Mouse (Mus musculus): ENCODE data around the gene Atp8b5. TPM values are rescaled to one million over a fixed set of nuclear protein-coding genes. Genes with fewer than 3 reads are reported as not detected.
A peak's percentile ranks its signal among the peaks of the same experiment; 100 is the strongest.

The Atp8b5 gene
- polyA plus RNA-seq (2015; fragmentation: Nextera tagmentation; extraction: Ambion mirVana): 0.09 and 0.12 TPM in 2 replicates

- 2% methylated on average over 19 of the region's 19 CpGs for WGBS (ENCODE audit: insufficient replicate concordance)
- Histone ChIP-seq H3K4me2 (peak within 1 kb of the TSS; percentile 54), H3K36me3 (no peaks in the 10 kb centered on the region), H3K4me3 (replicated peaks) (peak within 1 kb of the TSS; percentile 16; the same call in 1 of the 2 replicates), H3K27me3 (no peaks in the 10 kb centered on the region), H3K9me3 (replicated peaks) (no peaks in the 10 kb centered on the region), H3K9ac (no peak within 1 kb of the TSS), H3K4me1 (replicated peaks) (no peaks in the 10 kb centered on the region; the same call in none of the 2 replicates), H3K27ac (no peak within 1 kb of the TSS)
- ATAC-seq (ENCODE audit: low read depth): peak; percentile 62
- peak; percentile 60 for DNase-seq
Measured at GRCm38 (mm10) chr4:43266623-43267322, at the start of gene Atp8b5. Gene Atp8b5, plus strand, starts transcription at chr4:43267159.

- ATAC-seq (ENCODE audit: low read depth) (no peak), DNase-seq (no peak)
- Histone ChIP-seq H3K9ac (no peak overlapping the region), H3K4me1 (replicated peaks) (no peaks in the 10 kb centered on the region), H3K4me2 (no peak overlapping the region), H3K27ac (no peak overlapping the region), H3K27me3 (no peaks in the 10 kb centered on the region), H3K4me3 (replicated peaks) (no peak overlapping the region), H3K9me3 (replicated peaks) (no peaks in the 10 kb centered on the region), H3K36me3 (no peaks in the 10 kb centered on the region)
- 70% methylated on average over 1 of the region's 1 CpGs for WGBS (ENCODE audit: insufficient replicate concordance)
Measured at GRCm38 (mm10) chr4:43217997-43218396, 49.0 kb upstream of the Atp8b5 start.

- Histone ChIP-seq H3K4me1 (replicated peaks) (no peaks in the 10 kb centered on the region; the same call in 1 of the 2 replicates), H3K27me3 (no peaks in the 10 kb centered on the region), H3K9ac (no peak overlapping the region), H3K36me3 (no peaks in the 10 kb centered on the region), H3K27ac (no peak overlapping the region), H3K4me3 (replicated peaks) (no peak overlapping the region), H3K9me3 (replicated peaks) (no peaks in the 10 kb centered on the region), H3K4me2 (no peak overlapping the region)
- no peak for ATAC-seq (ENCODE audit: low read depth)
- 36% methylated on average over 3 of the region's 3 CpGs for WGBS (ENCODE audit: insufficient replicate concordance)
- DNase-seq: no peak
Measured at GRCm38 (mm10) chr4:43231821-43232220, 35.1 kb upstream of the Atp8b5 start.

- Histone ChIP-seq H3K4me3 (replicated peaks) (no peak overlapping the region), H3K27ac (no peak overlapping the region), H3K9ac (no peak overlapping the region), H3K4me1 (replicated peaks) (no peaks in the 10 kb centered on the region; the same call in 1 of the 2 replicates), H3K27me3 (no peaks in the 10 kb centered on the region), H3K9me3 (replicated peaks) (no peaks in the 10 kb centered on the region), H3K36me3 (no peaks in the 10 kb centered on the region), H3K4me2 (no peak overlapping the region)
- DNase-seq: no peak
- 50% methylated on average over 1 of the region's 1 CpGs for WGBS (ENCODE audit: insufficient replicate concordance)
- ATAC-seq (ENCODE audit: low read depth): no peak
Measured at GRCm38 (mm10) chr4:43232985-43233384, 34.0 kb upstream of the Atp8b5 start.

GRCm38 (mm10) chr4:43233489-43233888 lies 33.5 kb upstream of the Atp8b5 start:
- H3K4me2 ChIP-seq: no peak overlapping the region
- ATAC-seq (ENCODE audit: low read depth): no peak
- WGBS (ENCODE audit: insufficient replicate concordance): 66% methylated on average over 6 of the region's 6 CpGs

GRCm38 (mm10) chr4:43236898-43237297 lies 30.1 kb upstream of the Atp8b5 start:
- H3K27ac ChIP-seq: no peak overlapping the region
- H3K9me3 ChIP-seq (replicated peaks): no peaks in the 10 kb centered on the region
- no peaks in the 10 kb centered on the region for H3K36me3 ChIP-seq
- H3K4me1 ChIP-seq (replicated peaks): no peaks in the 10 kb centered on the region
- WGBS (ENCODE audit: insufficient replicate concordance): 75% methylated on average over 9 of the region's 9 CpGs
- no peak overlapping the region for H3K4me2 ChIP-seq
- no peak overlapping the region for H3K4me3 ChIP-seq (replicated peaks)
- ATAC-seq (ENCODE audit: low read depth): no peak
- H3K9ac ChIP-seq: no peak overlapping the region
- no peaks in the 10 kb centered on the region for H3K27me3 ChIP-seq
- no peak for DNase-seq

More at GRCm38 (mm10) chr4:43233489-43233888, 33.5 kb upstream of the Atp8b5 start:
- H3K36me3 ChIP-seq: no peaks in the 10 kb centered on the region
- no peaks in the 10 kb centered on the region; the same call in 1 of the 2 replicates for H3K4me1 ChIP-seq (replicated peaks)
- H3K27me3 ChIP-seq: no peaks in the 10 kb centered on the region
- H3K9ac ChIP-seq: no peak overlapping the region
- H3K27ac ChIP-seq: no peak overlapping the region
- no peak for DNase-seq
- H3K4me3 ChIP-seq (replicated peaks): no peak overlapping the region
- H3K9me3 ChIP-seq (replicated peaks): no peaks in the 10 kb centered on the region

GRCm38 (mm10) chr4:43240716-43241115 lies 26.2 kb upstream of the Atp8b5 start:
- no peaks in the 10 kb centered on the region for H3K27me3 ChIP-seq
- H3K4me2 ChIP-seq: no peak overlapping the region
- H3K9ac ChIP-seq: no peak overlapping the region
- H3K36me3 ChIP-seq: no peaks in the 10 kb centered on the region
- ATAC-seq (ENCODE audit: low read depth) (no peak), DNase-seq (no peak)
- H3K4me1 ChIP-seq (replicated peaks): no peaks in the 10 kb centered on the region
- no peak overlapping the region for H3K4me3 ChIP-seq (replicated peaks)
- no peaks in the 10 kb centered on the region for H3K9me3 ChIP-seq (replicated peaks)
- H3K27ac ChIP-seq: no peak overlapping the region
- WGBS (ENCODE audit: insufficient replicate concordance): 52% methylated on average over 1 of the region's 1 CpGs

GRCm38 (mm10) chr4:43244022-43244421 lies 22.9 kb upstream of the Atp8b5 start:
- no peak overlapping the region for H3K4me2 ChIP-seq
- ATAC-seq (ENCODE audit: low read depth): no peak
- no peaks in the 10 kb centered on the region for H3K9me3 ChIP-seq (replicated peaks)
- no peak overlapping the region for H3K9ac ChIP-seq
- no peaks in the 10 kb centered on the region for H3K27me3 ChIP-seq
- no peaks in the 10 kb centered on the region for H3K4me1 ChIP-seq (replicated peaks)
- no peak overlapping the region for H3K4me3 ChIP-seq (replicated peaks)
- no peak overlapping the region for H3K27ac ChIP-seq
- DNase-seq: no peak
- WGBS (ENCODE audit: insufficient replicate concordance): 41% methylated on average over 2 of the region's 2 CpGs
- H3K36me3 ChIP-seq: no peaks in the 10 kb centered on the region

- no peak overlapping the region for H3K4me3 ChIP-seq (replicated peaks)
- H3K27ac ChIP-seq: no peak overlapping the region
- no peaks in the 10 kb centered on the region for H3K36me3 ChIP-seq
- WGBS (ENCODE audit: insufficient replicate concordance): 62% methylated on average over 4 of the region's 4 CpGs
- DNase-seq (no peak), ATAC-seq (ENCODE audit: low read depth) (no peak)
- H3K9me3 ChIP-seq (replicated peaks): no peaks in the 10 kb centered on the region
- H3K4me2 ChIP-seq: no peak overlapping the region
- H3K27me3 ChIP-seq: no peaks in the 10 kb centered on the region
- no peaks in the 10 kb centered on the region for H3K4me1 ChIP-seq (replicated peaks)
- no peak overlapping the region for H3K9ac ChIP-seq
Measured at GRCm38 (mm10) chr4:43245776-43246175, 21.2 kb upstream of the Atp8b5 start.

GRCm38 (mm10) chr4:43248026-43248425 lies 18.9 kb upstream of the Atp8b5 start:
- Histone ChIP-seq H3K27ac (no peak overlapping the region), H3K27me3 (no peaks in the 10 kb centered on the region), H3K9ac (no peak overlapping the region), H3K9me3 (replicated peaks) (no peaks in the 10 kb centered on the region), H3K4me1 (replicated peaks) (no peaks in the 10 kb centered on the region), H3K4me3 (replicated peaks) (no peak overlapping the region), H3K4me2 (no peak overlapping the region), H3K36me3 (no peaks in the 10 kb centered on the region)
- DNase-seq (no peak), ATAC-seq (ENCODE audit: low read depth) (no peak)
- WGBS (ENCODE audit: insufficient replicate concordance): 65% methylated on average over 7 of the region's 7 CpGs

- Histone ChIP-seq H3K27me3 (no peaks in the 10 kb centered on the region), H3K9me3 (replicated peaks) (no peaks in the 10 kb centered on the region), H3K4me1 (replicated peaks) (no peaks in the 10 kb centered on the region), H3K36me3 (no peaks in the 10 kb centered on the region), H3K4me3 (replicated peaks) (no peak overlapping the region), H3K9ac (no peak overlapping the region), H3K27ac (no peak overlapping the region), H3K4me2 (no peak overlapping the region)
- ATAC-seq (ENCODE audit: low read depth) (no peak), DNase-seq (no peak)
- WGBS (ENCODE audit: insufficient replicate concordance): 56% methylated on average over 2 of the region's 2 CpGs
Measured at GRCm38 (mm10) chr4:43248909-43249308, 18.1 kb upstream of the Atp8b5 start.

- Histone ChIP-seq H3K36me3 (no peaks in the 10 kb centered on the region), H3K9me3 (replicated peaks) (no peaks in the 10 kb centered on the region), H3K4me3 (replicated peaks) (no peak overlapping the region), H3K9ac (no peak overlapping the region), H3K4me1 (replicated peaks) (no peaks in the 10 kb centered on the region), H3K27me3 (no peaks in the 10 kb centered on the region), H3K4me2 (no peak overlapping the region), H3K27ac (no peak overlapping the region)
- ATAC-seq (ENCODE audit: low read depth): no peak
- 17% methylated on average over 6 of the region's 6 CpGs for WGBS (ENCODE audit: insufficient replicate concordance)
- no peak for DNase-seq
Measured at GRCm38 (mm10) chr4:43251269-43251668, 15.7 kb upstream of the Atp8b5 start.
